Mouse (Mus musculus) layer of hippocampus, adult 8-10 months (tissue): ENCODE data around the gene Bsx. TPM values are rescaled to one million over a fixed set of nuclear protein-coding genes. Genes with fewer than 3 reads are reported as not detected.

Source experiments
- DNase-seq, 2 experiments: peaks; one replicate each; pipeline ENCODE4 v3.0.0; 2022; ENCODE audit warnings: low spot score in 2 of 2
- total RNA-seq, 4 experiments: library from RNA; stranded (reverse); gene quantifications; 2 replicates each; pipeline ENCODE4 v1.2.4; 2022

Gene Bsx
- total RNA-seq, 4 experiments from 2014 or later, result not detected

GRCm38 (mm10) chr9:40889389-40889788, 15.5 kb downstream of the Bsx start:
- DNase-seq, result no peak

- DNase-seq, result no peak
Measured at GRCm38 (mm10) chr9:40892456-40892855, 18.5 kb downstream of the Bsx start.

- DNase-seq, result no peak
Measured at GRCm38 (mm10) chr9:40907413-40907812, 33.5 kb downstream of the Bsx start.

GRCm38 (mm10) chr9:40908411-40908810, 34.5 kb downstream of the Bsx start:
- DNase-seq, result no peak

GRCm38 (mm10) chr9:40908915-40909314, 35.0 kb downstream of the Bsx start:
- no peak for DNase-seq

GRCm38 (mm10) chr9:40917871-40918613, 44.1 kb downstream of the Bsx start:
- DNase-seq, result no peak

- no peak for DNase-seq
Measured at GRCm38 (mm10) chr9:40927351-40927980, 53.5 kb downstream of the Bsx start.

Other genes with a start within 250 kb of the Bsx start
- gene Gm21915, start 203.5 kb upstream of the Bsx start, total RNA-seq, result not detected
- 10 to 100 TPM; 24.3 to 28.4 (median 26.3) TPM for gene Clmp, start 188.2 kb upstream of the Bsx start, total RNA-seq
- 1,000 to 10,000 TPM; 1,628 to 2,341 (median 2,100) TPM for gene Hspa8, start 73.1 kb upstream of the Bsx start, total RNA-seq
- under 1 TPM; 0.27 to 0.60 (median 0.41) TPM for gene Jhy, start 90.0 kb downstream of the Bsx start, total RNA-seq
- gene Crtam, start 130.5 kb downstream of the Bsx start, total RNA-seq, result not detected